Mouse (Mus musculus) adrenal gland, postnatal 25 days (tissue): ENCODE measurements at regions not wholly inside any gene's neighbourhood (a gene's known extent, or its start where the extent isn't known, plus 50 kb on each side); places are given as distances from the start of the nearest gene placed in this dataset.
A peak's percentile ranks its signal among the peaks of the same experiment; 100 is the strongest.

ENCODE experiments used
- DNase-seq: peaks from one replicate; pipeline ENCODE4 v3.0.0; 2021; ENCODE audit warnings: mixed read lengths

DNA sequence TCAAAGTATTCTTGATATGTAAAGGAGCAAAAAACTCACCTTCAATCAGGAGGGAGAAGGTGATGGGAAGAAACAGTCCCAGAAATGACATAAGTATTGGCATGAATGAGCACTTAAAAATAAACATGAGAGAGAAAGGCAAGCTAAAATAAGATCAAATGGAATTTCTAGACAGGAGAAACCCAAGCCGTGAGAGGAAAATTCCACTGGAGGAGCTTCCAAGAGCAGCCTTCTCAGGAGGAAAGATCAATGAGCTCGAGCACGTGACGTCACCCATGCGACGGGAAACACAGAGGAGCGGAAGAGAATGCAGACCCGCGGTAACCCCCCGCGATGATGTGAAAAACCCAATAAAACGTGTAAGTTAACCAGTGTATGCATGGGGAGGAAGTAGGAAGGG, 274.6 kb downstream of the Lyplal1 start:
- no peak for DNase-seq

DNA sequence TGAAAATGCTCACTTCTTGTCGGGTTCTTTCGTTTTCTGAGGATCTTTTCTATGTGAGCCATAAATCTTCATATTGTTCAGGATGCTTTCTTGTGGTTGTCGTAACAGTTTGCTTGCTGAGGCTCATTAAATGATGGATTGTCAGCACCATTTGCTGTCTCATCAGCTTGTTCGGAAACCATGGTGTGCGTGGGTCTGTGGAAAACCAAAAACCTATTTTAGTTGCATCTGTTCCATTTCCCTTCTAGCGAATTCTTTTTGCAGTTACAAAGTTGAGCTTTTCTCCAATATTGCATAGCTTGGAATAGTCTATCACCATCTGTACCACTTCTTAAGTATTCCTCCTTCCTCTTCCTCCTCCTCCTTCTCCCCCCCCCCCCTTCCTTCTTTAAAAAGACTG, 269.9 kb downstream of the Lyplal1 start:
- DNase-seq, result no peak

DNA sequence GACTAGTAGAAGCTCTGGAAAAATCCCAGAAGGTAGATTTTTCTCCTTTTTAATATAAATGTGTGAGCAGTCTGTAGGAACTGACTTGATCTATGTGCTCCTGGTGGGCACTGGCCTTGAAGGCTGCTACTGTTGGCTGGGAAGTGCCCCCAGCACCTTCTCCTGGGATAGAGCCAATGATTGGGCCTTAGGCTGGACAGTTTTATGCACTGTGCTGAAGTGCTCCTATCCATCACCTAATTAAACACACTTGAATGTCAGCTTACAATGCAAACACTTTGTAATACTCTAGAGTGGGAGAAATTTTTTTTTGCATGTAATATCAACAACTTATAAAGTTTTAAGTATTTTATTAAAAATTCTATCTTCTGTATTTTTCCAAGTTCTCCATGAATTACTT, 266.5 kb downstream of the Lyplal1 start:
- no peak for DNase-seq

DNA sequence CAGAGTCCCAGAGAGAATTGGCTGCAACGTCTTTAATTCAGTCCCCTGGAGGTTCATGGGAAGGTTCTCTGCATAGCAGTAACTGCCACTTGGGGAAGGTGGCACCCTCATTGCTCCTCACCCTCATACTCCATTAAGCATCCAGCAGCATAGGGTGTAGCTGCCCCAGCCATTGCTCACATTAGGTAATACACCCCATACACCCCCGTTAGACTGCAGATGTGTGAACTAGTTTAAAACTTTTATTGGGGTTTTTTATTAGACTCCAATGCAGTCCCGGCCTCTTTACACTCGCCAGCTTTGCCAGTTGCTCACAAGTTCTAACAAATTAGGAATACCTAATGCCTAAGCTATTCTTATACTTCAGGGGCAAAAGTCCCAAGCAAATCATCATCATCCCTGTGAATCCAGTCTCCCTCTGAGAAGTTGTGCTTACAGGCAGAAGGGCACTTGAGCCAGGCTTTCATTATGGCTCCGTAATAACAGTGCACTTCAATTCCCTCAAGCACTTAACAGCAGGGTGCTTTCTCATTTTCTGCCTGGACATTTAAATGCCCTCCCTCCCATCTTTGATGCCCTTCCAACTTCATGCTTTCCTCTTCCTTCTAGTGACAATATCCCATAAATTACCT, 265.7 kb downstream of the Lyplal1 start:
- no peak for DNase-seq

DNA sequence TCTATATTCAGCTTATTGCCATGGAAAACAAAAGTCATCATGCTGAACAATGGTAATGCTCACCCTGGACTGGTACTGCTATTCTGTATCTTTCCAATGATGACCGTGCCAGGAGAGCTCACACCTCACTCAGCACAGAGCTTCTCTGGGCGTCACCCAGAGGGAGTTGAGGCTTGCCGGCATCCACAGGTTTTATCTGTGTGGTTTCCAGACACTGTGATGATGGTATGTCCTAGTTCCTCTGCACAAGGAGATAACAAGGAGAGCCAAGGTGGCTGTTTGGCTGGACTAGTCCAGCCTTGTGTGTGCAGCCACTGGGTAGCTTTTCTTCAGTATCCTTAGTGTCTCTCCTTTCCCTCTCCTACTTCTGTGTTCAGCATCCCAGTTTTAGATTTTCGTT, 255.4 kb downstream of the Lyplal1 start:
- no peak for DNase-seq

DNA sequence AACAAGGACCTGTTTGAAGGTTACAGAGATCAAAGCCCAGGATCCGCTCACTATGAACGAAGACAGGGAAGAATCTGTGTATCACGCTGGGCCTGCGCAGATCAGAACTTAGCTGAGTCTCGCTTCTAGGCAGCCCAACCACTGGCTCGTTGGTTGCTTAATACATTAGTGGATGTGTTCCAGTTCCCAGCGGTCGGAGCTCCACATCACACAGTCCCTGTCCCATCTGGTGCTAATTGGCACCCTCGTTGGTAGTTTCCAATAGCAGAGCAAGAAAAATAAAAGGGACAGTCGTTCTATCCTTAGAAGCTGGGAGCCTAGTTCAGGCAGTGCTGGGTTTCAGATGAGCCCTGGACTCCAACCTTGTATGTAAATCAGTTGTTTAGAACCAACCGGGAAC, 251.2 kb downstream of the Lyplal1 start:
- no peak for DNase-seq

DNA sequence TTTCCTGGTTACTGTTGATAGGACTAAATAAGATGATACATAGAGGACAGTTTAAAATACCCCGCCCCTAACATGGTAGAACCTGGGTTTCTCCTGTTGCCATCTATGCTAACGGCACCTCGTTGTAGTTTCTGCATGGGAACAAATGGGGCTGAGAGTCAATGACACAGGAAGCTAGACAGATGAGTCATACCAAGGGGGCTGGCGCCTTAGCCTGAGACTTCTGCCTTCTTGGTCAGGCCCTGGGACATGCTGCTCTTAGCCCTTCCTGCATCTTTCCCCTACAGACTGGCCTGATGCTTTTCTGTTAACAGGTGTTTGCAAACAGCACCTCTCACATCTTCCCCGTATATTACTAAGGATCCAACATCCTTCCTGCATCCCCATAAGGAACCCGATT, 250.5 kb downstream of the Lyplal1 start:
- DNase-seq, result no peak

DNA sequence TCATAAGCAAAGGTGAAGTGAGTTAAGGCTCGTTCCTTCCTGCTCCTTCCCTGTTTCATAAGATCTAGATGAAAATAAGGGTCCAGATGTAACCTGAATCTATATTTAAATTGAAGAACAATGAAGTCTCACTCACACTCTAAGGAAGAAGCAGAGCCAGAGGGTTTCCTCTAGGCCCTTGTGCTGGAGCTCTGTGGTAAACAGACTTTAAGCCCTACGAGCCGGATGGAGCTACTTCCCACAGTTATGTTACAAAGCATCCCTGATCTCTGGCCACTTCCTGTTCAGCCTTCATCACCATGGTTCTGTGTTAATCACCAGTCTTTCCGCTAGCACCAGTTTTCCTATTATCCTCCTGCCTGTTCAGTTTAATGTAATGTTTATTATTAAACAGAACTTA, 250.1 kb downstream of the Lyplal1 start:
- DNase-seq, result no peak

DNA sequence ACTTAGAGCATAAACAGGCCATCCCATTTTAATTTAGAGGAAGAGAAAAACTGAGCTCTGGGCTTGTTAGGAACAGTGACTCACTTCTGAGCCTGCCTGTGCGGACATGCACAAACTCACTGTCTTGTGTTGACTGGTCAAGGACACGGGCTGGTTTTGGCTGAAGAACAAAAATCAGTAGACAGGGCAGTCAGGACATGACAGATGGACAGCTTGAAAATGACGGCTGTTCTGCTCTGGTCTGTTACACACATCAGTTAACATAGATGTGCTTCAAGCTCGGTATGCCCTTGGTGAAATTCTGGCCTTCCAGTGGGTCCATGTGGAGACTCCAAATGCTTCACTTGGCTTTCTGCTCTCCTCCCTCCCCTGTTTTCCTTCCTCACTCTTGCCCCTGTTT, 248.4 kb downstream of the Lyplal1 start:
- DNase-seq, result peak; percentile 44

DNA sequence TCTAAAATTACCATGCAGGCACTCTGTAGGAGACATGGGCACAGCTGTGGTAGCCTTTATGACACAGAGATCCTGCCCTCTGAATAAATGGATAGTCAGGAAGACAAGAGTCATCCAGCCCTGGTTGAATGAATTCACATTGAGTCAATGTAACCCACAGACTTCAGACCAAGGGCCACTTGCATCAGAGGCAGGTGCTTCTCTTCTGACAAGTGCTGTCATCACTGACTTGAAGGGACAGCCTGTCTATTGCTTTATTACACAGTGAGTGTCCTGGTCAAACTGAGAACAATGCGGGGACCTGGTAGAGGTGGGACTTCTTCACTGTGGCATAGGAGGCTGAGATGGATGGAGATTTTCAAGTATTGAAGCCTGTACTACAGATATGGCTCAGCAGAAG, 230.1 kb downstream of the Lyplal1 start:
- DNase-seq, result no peak

DNA sequence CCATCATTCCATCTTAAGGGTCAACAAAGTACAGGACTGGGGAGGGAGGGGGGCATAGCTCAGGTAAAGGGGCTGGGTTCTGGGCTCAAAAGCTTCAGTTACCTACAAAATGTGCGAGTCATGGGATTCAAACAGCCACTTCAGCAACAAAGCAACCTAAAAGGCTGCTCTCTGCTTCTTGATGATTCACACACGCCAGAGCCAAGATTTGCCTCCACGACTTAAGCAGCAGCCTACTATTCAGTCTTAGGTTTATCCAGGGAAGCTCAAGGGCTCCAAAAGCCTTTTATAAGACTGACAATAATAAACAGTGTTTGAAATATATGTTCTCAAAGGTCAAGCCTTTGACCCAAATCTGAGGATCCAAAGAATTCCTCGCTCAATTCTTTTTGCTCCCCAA, 225.3 kb downstream of the Lyplal1 start:
- DNase-seq, result no peak

DNA sequence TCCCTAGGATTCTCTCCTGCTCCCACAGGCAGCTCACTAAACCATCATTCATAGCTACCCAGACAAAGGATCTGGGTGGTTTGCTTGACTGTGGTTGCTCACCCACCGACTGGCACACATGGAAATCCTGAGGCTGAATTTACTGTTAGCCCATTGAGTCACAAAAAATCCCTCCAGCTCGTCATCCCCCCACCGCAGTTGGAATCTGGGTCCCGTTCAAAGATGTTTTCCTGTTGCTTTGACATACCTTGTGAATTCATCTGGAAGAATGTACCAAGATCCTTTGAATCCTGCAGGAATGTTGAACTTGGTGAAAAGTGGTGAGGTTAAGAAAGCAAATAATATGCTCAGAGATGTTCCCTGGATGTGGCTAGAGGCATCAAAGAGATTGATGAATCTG, 223.7 kb downstream of the Lyplal1 start:
- DNase-seq, result no peak

DNA sequence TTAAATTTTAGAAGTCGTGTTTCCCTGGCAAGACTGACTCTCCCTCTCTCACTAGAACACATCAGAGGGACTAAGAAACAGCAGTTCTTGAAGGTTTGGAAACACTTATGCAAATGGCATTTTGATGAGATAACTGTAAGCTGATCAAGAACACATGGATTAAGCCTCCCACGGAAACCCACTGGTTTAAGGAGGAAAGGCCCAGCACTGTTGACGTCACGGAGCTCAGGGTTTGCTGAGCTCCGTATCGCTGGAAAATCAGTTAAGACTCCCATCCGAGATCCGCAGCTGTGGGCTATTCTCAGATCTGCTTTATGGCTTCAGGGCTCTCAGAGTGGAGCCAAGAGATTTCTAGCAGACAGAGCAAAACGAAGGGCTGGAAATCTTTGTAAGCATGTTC, 218.6 kb downstream of the Lyplal1 start:
- DNase-seq, result no peak

DNA sequence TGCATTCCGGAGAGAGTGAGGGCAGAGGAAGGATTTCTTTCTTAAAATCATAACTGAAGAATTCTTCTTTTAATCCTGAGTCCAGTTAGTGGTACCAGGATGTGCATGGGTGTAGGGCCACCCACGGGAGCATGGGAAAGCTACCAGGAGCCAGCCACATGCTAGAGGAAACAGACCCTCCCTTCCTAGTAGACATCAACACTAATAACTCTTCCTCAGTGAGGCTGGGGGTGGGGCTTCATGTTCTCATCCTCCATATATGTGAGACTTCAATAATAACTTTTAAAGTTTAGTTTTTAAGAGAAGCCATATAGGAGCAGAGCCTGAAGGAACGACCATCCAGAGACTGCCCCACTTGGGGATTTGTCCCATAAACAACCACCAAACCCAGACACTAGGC, 216.8 kb downstream of the Lyplal1 start:
- DNase-seq, result no peak

DNA sequence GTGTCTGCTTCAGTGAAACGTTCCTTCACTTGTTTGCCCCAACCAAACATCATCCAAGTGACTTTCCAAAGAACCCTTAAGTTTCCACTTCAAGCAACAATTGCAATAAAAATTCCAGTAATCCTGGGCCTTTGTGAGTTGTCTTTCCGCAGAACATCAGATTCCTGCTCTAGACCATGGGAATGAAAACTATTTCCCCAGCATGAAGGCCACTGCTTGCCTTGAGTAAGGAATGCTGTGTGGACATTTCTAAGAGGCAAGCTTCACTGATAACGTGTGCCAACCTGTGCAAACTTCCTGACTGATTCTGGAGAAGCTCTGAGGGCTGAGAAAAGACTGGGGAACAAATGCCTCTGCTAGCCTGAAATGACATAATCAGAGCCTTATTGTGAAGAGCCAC, 214.7 kb downstream of the Lyplal1 start:
- no peak for DNase-seq

DNA sequence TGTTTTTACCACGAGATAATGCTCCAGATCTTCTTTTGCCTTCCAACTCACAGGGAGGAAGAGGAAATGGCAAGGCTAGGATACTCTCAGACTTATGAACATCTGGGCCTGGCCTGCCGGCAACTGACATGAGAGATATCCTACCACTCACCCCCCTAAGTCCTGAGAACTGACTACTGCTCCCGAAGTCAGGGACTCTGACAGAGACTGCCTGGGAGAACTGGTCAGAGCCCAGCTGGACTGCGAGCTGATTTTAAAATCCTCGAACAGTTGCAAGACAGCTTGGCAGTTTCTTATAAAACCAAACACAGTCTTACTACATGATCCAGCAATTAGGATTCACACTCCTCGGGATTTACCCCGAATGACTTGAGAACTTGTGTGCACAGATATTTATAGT, 211.4 kb downstream of the Lyplal1 start:
- no peak for DNase-seq

DNA sequence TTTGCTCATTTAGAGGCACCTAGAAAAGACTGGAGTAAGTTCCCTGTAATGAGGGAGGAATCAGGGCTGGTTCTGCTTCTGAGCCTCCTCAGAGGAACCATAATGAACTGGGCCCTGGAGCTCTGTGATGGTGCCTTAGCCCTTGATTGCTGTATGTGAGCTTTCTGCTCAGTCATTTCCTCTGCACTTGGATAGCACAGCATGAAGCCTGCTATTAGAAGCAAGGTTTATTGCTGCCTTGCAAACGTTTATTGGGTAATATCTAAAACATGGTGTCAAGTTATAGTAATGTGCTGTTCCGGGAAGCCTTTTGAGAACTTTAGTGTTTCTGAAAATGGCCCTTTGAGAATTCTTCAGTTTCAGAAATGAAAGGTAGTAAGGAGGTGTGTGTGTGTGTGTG, 201.5 kb downstream of the Lyplal1 start:
- no peak for DNase-seq

DNA sequence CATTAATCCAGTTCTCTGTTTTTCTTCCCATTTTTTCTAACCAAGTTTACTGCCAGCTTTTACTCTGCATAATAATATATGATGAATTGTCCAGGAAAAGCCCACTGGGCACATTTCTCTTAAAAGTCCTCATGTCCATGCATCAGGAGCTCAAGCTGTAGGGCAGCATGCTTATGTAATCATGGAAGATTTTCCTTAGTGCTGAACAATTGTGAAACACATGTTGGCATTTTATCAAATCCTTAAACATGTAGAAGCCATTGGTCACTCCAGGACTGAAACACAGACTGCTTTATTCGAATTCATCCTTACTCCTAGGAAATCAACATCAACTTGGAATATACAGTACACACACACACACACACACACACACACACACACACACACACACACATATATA, 198.4 kb downstream of the Lyplal1 start:
- no peak for DNase-seq

DNA sequence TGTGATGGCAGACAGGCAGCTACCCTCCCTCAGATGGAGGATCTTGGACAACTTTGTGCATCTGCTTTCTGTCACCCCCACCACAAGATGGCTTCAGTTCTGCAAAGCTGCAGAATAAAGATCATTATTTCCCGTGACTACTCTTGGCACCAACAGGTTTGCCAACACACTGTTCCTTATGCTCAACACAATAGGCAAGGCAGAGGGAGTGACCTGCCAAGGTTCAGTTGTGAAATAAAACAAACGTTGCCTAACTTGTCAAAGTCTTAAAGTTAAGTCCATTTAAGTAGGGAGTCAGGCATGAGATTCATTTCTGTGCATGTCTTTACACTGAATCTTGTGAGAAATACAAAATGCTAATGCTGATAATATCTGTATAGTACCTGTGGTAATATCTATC, 193.4 kb downstream of the Lyplal1 start:
- no peak for DNase-seq

DNA sequence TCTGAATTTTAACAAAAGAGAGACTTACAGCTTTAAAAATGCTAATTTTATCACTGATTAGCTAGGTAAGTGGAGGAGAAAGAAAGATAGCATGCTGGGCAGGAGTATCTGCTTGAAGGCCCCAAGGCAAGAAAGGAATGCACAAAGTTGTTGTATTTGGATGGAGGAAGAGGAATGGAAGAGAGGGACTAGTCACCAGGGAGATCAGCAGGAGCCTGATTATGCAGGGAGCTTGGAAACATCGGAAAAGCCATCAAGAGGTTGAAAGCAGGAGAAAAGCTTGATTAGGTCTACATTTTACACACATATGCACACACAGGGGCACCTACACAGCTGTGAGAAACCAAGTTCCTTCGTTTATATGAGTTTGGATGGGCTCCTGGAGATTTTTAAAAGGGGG, 188.1 kb downstream of the Lyplal1 start:
- no peak for DNase-seq

DNA sequence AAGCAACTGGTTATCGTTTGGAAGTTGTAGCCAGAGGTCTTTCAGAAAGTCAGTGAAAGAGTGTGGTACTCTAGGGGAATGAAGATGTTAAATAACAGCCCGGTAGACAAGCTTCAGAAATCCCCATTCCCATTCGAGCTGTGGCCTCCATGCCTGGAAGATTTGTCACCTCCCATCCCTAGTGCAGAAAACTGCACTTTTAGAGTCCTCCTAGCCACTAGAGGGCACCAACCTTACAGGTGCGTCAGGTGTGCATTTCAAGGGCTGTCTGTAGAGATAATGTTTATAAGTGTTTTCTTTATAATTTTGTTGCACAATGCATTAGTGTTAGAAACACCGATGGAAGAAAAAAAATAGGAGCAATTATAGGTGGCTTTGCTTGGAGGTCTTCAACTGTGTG, 187.3 kb downstream of the Lyplal1 start:
- no peak for DNase-seq

DNA sequence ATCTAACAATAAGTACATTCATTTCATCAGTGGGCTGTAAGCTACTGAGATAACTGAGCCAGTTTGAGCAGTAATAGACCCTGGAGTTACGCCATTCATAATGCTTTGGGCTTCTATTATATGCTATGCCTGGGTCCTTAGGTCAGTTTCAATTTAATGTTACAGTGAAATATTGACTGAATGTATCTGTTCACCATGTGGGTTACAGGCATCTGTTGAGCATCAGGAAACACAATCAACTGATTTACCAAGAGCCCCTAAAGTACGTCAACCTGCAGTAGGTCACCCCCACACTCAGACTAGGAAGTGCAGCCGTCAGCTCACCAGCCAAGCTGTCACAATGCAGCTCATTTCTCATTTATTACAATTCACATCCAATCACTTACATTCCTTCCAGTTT, 183.5 kb downstream of the Lyplal1 start:
- DNase-seq, result no peak

DNA sequence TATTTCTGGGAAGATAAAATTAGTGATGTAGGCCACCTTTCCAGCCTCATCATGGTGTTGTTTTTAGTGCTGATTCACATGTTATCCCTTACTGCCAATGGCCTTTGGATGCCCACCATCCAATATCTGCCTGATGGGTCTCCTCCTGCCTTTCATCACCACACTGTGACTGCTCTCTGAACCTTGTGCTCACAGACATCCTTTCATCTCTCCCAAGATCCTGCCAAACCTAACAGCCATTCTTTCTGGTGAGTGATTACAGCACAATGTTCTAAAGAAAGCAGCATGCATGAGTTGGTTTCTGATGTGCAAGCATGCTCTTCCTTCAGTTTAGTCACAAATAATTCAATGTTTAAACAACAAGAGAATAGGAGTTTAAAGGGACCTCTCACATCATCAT, 180.1 kb downstream of the Lyplal1 start:
- no peak for DNase-seq

DNA sequence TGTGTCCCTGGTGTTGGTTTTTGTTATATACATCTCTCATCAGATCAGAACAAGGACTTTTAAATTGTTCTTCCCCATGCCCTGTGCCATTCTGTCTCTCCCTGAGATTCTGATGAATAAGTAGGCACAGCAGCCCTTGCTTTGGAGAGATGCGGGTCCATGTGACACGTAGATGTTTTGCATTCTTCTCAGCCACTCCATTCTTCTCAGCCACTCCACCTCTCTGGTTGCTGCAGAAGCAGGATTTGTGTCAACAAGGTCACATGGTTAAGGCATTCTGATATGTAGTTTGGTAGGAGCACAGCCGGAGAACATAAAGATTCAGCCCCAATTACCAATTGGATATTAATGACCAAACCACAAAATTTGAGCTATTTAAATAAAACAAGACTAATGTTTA, 177.2 kb downstream of the Lyplal1 start:
- DNase-seq, result no peak

DNA sequence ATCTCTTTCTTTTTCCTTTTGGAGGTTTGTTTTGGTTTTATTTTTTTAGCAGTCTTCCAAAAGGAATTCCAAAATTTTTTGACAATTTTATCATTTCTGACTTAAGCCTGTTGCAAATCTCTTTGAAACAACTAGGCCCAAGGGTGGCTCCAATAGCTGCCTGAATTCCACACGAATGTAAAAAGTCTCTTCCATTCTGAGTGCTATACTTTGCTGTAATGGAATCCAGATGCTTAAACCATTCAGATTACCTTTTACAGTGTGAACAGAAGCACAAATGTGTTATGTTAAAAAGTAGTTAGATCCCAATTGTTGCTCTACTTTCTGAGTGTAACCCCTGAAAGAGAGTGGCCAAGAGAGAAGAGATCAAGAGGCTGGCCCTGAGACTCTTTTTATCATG, 176.6 kb downstream of the Lyplal1 start:
- no peak for DNase-seq
